In the genomic region with DNA sequence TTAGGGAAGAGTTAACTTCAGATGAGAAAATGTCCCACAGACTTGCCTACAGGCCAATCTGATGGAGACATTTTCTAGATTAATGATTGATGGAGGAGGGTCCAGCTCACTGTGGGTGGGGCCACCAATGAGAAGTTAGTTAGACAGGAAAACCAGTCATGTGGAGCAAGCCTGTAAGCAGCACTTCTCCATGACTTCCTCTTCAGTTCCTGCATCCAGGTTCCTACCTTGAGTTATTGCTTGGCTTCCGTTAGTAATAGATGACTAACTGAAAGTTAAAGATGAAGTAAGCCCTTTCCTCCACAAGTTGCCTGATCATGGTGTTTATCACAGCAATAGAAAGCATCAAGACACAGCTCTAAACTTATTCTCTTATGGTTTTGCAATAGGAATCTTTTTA, we compare ENCODE assay signal across 27 mouse cellular contexts.
"Had no signal": no experiment of that assay in that cellular context is flagged by ENCODE, and none has a peak within 500 bp of the region (broad histone marks: within the 10 kb centered on the region; RNA-seq: fewer than 3 reads in every experiment).

No protein-coding gene starts in this region.

- H3K36me3 ChIP-seq: embryonic facial prominence, embryonic 10.5 days; embryonic facial prominence, embryonic 12.5 days; embryonic facial prominence, embryonic 13.5 days; embryonic facial prominence, embryonic 15.5 days; forebrain, embryonic 10.5 days; forebrain, embryonic 15.5 days; heart, embryonic 10.5 days had no signal

- H3K27ac ChIP-seq: embryonic facial prominence, embryonic 10.5 days; embryonic facial prominence, embryonic 12.5 days; embryonic facial prominence, embryonic 13.5 days; embryonic facial prominence, embryonic 15.5 days; forebrain, embryonic 10.5 days; forebrain, embryonic 13.5 days; forebrain, embryonic 15.5 days; gastrocnemius, adult 2 months; heart, embryonic 10.5 days had no signal

- H3K4me3 ChIP-seq: embryonic facial prominence, embryonic 10.5 days; embryonic facial prominence, embryonic 12.5 days; embryonic facial prominence, embryonic 13.5 days; embryonic facial prominence, embryonic 15.5 days; erythroblast, embryonic 14.5 days; forebrain, embryonic 10.5 days; forebrain, embryonic 13.5 days; forebrain, embryonic 15.5 days; gastrocnemius, adult 2 months; heart, embryonic 10.5 days had no signal

- H3K9ac ChIP-seq: embryonic facial prominence, embryonic 12.5 days; embryonic facial prominence, embryonic 13.5 days; embryonic facial prominence, embryonic 15.5 days; forebrain, embryonic 13.5 days; forebrain, embryonic 15.5 days; forebrain, postnatal 0 days had no signal

- H3K4me1 ChIP-seq: embryonic facial prominence, embryonic 10.5 days; embryonic facial prominence, embryonic 12.5 days; embryonic facial prominence, embryonic 13.5 days; embryonic facial prominence, embryonic 15.5 days; forebrain, embryonic 10.5 days; forebrain, embryonic 13.5 days; forebrain, embryonic 15.5 days; heart, embryonic 10.5 days had no signal

- ATAC-seq: forebrain, embryonic 13.5 days; forebrain, embryonic 14.5 days; forebrain, embryonic 15.5 days; forebrain, embryonic 16.5 days; forebrain, postnatal 0 days had no signal

- H3K9me3 ChIP-seq: embryonic facial prominence, embryonic 10.5 days; embryonic facial prominence, embryonic 12.5 days; embryonic facial prominence, embryonic 13.5 days; embryonic facial prominence, embryonic 15.5 days; forebrain, embryonic 10.5 days; forebrain, embryonic 13.5 days; forebrain, embryonic 15.5 days; heart, embryonic 10.5 days had no signal

- H3K4me2 ChIP-seq: embryonic facial prominence, embryonic 12.5 days; embryonic facial prominence, embryonic 13.5 days; embryonic facial prominence, embryonic 15.5 days; forebrain, embryonic 13.5 days; forebrain, embryonic 15.5 days had no signal

- DNase-seq: cerebellum, adult 8-10 months; cerebellum, adult 9-10 months; cerebellum, adult 9-11 months; cerebellum, postnatal 10 days; cerebellum, postnatal 14 days; cerebellum, postnatal 25 days; cerebellum, postnatal 36 days; embryo, embryonic 11 days; forebrain, postnatal 0 days; gastrocnemius, adult 2 months; gastrocnemius, postnatal 10 days; gastrocnemius, postnatal 14 days; gastrocnemius, postnatal 25 days; gastrocnemius, postnatal 36 days; heart, adult 11 months; heart, adult 18-20 months had no signal

- H3K27me3 ChIP-seq: embryonic facial prominence, embryonic 12.5 days; embryonic facial prominence, embryonic 13.5 days; embryonic facial prominence, embryonic 15.5 days; forebrain, embryonic 13.5 days; forebrain, embryonic 15.5 days had no signal
